Mouse (Mus musculus) hindbrain, embryonic 11.5 days (tissue): ENCODE data around the gene Tmsb10. TPM values are rescaled to one million over a fixed set of nuclear protein-coding genes. Genes with fewer than 3 reads are reported as not detected.

ENCODE experiments used
- ATAC-seq: fragments of 200-750 bp; cut with Nextera tagmentation; 2 replicates; pipeline ENCODE4 v1.8.0; 2017; ENCODE audit warnings: mild to moderate bottlenecking, moderate TSS enrichment, moderate library complexity; ENCODE audit not compliant: low FRiP score
- DNase-seq: peaks from one replicate; pipeline ENCODE4 v3.0.0-alpha.2; 2015; ENCODE audit warnings: low spot score
- H3K27ac ChIP-seq: fragments of 300-500 bp; sonication (generic); 2 replicates; pipeline ENCODE4 v1.5.1; 2014; ENCODE audit warnings: mild to moderate bottlenecking, low read depth, low read length
- H3K27me3 ChIP-seq: fragments of 300-500 bp; sonication (generic); 2 replicates; pipeline ENCODE4 v1.6.1; 2014; ENCODE audit warnings: mild to moderate bottlenecking, low read length, moderate library complexity, mixed read lengths; ENCODE audit not compliant: control insufficient read depth, insufficient read depth
- H3K36me3 ChIP-seq: fragments of 300-500 bp; sonication (generic); 2 replicates; pipeline ENCODE4 v1.6.1; 2014; ENCODE audit warnings: mild to moderate bottlenecking, low read length, moderate library complexity, mixed read lengths; ENCODE audit not compliant: control insufficient read depth, insufficient read depth
- H3K4me1 ChIP-seq: fragments of 300-500 bp; sonication (generic); replicated peaks from 2 replicates; pipeline ENCODE4 v1.6.1; 2014; ENCODE audit warnings: low read length, mixed read lengths; ENCODE audit not compliant: control insufficient read depth, insufficient read depth
- H3K4me2 ChIP-seq: fragments of 300-500 bp; sonication (generic); replicated peaks from 2 replicates; pipeline ENCODE4 v1.6.1; 2014; ENCODE audit warnings: mild to moderate bottlenecking, low read depth, low read length
- H3K4me3 ChIP-seq: fragments of 300-500 bp; sonication (generic); 2 replicates; pipeline ENCODE4 v1.5.1; 2014; ENCODE audit warnings: low read depth, low read length
- H3K9ac ChIP-seq: fragments of 300-500 bp; sonication (generic); 2 replicates; pipeline ENCODE4 v1.6.1; 2014; ENCODE audit warnings: low read depth, low read length
- H3K9me3 ChIP-seq: fragments of 300-500 bp; sonication (generic); 2 replicates; pipeline ENCODE4 v1.6.1; 2016; ENCODE audit warnings: low read length; ENCODE audit not compliant: control insufficient read depth
- WGBS: fragments of 180-500 bp; shearing (Covaris S2); extraction: QIAGEN DNeasy Blood & Tissue Kit; methylation state at CpG from one replicate; pipeline ENCODE4 v1.1.7; 2014; 5-methylcytosine and 5-hydroxymethylcytosine counted together
- polyA plus RNA-seq: library from polyadenylated mRNA; unstranded; fragments of >200 nt; fragmentation: Nextera tagmentation; extraction: Ambion mirVana; gene quantifications from 2 replicates; pipeline ENCODE4 v1.2.1, GENCODE M21; 2014

Gene Tmsb10
- polyA plus RNA-seq, 1 experiment from 2014 or later, result 4,064 TPM

DNA sequence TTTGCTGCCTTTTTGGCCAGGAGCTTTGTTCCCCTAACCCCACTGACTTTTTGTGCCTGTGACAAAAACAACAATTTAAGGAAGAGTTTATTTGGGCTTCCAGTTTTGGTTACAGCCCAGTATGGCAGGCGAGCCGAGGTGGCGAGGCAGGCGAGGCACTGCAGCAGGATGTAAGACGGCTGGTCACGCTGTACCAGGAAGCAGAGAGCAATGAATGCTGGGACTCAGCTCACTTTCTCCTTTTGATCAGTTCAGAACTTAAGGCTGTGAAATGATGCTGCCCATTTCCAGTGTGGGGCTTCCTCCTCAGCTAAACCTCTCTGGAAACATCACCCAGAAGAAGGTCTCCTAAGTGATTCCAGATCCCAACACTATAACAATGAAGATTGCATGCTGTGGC lies 23.3 kb upstream of the Tmsb10 start:
- Histone ChIP-seq H3K4me3 (no peak overlapping the region), H3K9me3 (no peaks in the 10 kb centered on the region), H3K4me1 (no peaks in the 10 kb centered on the region), H3K9ac (no peak overlapping the region), H3K27ac (no peak overlapping the region), H3K36me3 (no peaks in the 10 kb centered on the region), H3K27me3 (no peaks in the 10 kb centered on the region), H3K4me2 (no peak overlapping the region)
- DNase-seq (no peak), ATAC-seq (no peak)
- 70% methylated on average over 6 of the region's 6 CpGs for WGBS

DNA sequence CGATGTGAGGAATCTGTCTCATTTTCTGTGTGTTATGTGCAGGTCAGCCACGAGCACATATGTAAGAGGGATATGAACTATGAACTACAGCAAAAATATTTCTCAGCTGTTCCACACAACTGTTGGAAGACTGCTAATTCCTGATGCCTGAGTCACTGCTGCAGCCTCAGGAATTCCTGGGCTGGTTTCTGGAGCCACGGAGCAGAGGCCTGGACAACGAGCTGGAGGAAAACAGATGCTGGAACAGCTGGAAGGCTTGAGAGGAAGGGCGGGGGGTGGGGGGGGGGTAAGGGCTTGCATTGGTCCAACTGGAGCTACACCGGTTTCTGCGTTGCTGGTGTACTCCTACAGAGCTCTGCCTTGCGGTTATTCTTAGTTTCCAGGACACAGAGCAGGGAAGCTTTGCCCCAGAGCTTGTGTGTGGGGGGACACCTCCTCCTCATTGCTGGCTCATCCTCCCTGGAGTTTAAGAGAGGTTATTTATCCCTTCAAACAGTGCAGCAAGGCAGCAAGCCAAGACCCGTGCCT lies 22.6 kb upstream of the Tmsb10 start:
- Histone ChIP-seq H3K27ac (no peak overlapping the region), H3K9ac (no peak overlapping the region)
- no peak for DNase-seq

DNA sequence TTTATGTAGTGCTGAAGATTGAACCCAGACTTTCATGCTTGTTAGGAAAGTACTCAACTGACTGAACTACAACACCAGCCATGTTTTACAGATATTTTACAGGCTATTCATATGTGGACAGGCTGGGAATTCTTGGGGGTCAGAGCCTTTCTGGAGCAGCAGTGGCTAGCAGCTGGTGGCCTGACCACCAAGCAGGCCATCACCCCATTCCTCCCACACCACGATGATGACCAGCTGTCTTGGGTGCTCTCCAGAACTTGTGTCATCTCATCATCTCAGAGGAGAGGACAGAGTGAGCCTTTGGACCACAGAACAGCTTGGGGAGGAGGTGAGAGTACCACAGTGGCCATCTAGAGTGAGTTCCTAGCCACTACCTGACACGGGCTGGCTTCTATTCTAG lies 18.3 kb upstream of the Tmsb10 start:
- Histone ChIP-seq H3K9ac (no peak overlapping the region), H3K4me1 (no peaks in the 10 kb centered on the region), H3K4me2 (no peak overlapping the region), H3K9me3 (no peaks in the 10 kb centered on the region), H3K4me3 (no peak overlapping the region), H3K27ac (no peak overlapping the region), H3K27me3 (no peaks in the 10 kb centered on the region), H3K36me3 (no peaks in the 10 kb centered on the region)
- WGBS, result 89% methylated on average over 2 of the region's 2 CpGs
- no peak for ATAC-seq
- no peak for DNase-seq

More for the DNA sequence above, 22.6 kb upstream of the Tmsb10 start:
- H3K4me1 ChIP-seq, result no peaks in the 10 kb centered on the region
- no peaks in the 10 kb centered on the region for H3K36me3 ChIP-seq
- no peaks in the 10 kb centered on the region for H3K27me3 ChIP-seq
- H3K4me2 ChIP-seq, result no peak overlapping the region
- ATAC-seq, result no peak
- no peaks in the 10 kb centered on the region for H3K9me3 ChIP-seq
- no peak overlapping the region for H3K4me3 ChIP-seq
- WGBS, result 48% methylated on average over 9 of the region's 9 CpGs

DNA sequence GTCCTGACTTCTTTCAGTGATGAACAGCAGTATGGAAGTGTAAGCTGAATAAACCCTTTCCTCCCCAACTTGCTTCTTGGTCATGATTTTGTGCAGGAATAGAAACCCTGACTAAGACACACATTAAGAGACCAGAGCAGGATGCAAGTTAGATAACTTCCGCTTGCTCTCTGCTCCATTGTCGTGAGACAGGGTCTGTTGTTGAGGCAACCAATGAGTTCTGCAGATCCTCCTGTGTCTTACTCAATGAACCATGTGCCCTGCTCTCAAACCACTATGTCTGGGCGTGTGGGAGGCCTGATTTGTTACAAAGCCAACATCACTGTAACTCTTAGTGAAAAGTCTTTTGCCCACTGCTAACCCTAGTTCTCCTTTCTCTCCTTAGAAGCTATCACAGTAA lies 12.5 kb upstream of the Tmsb10 start:
- 73% methylated on average over 3 of the region's 3 CpGs for WGBS

DNA sequence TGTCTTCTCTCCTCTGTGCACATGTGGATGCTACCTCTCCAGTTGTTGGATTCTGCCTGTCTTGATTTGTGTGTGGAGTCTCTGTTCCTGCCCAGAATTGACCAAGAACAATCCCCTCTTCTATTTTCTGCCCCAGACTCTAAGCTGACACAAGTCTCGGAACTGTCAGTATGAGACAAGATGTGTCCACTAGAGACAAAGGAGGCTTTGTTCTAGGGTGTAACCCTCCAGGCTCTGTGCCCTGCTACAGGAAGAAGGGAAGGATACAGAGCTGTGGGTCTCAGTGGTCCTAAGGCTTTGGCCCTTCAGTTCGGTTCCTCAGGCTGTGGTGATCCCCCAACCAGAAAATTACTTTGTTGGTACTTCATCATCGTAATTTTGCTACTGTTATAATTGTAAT lies 11.2 kb upstream of the Tmsb10 start:
- no peaks in the 10 kb centered on the region for H3K36me3 ChIP-seq
- H3K4me1 ChIP-seq, result no peaks in the 10 kb centered on the region
- H3K27me3 ChIP-seq, result no peaks in the 10 kb centered on the region
- 54% methylated on average over 3 of the region's 3 CpGs for WGBS
- H3K4me2 ChIP-seq, result no peak overlapping the region
- no peak overlapping the region for H3K4me3 ChIP-seq
- no peaks in the 10 kb centered on the region for H3K9me3 ChIP-seq
- no peak overlapping the region for H3K27ac ChIP-seq
- H3K9ac ChIP-seq, result no peak overlapping the region
- DNase-seq (no peak), ATAC-seq (no peak)

More for the DNA sequence above, 12.5 kb upstream of the Tmsb10 start:
- H3K4me3 ChIP-seq, result no peak overlapping the region
- H3K36me3 ChIP-seq, result no peaks in the 10 kb centered on the region
- DNase-seq (no peak), ATAC-seq (no peak)
- no peak overlapping the region for H3K9ac ChIP-seq
- no peak overlapping the region for H3K4me2 ChIP-seq
- no peaks in the 10 kb centered on the region for H3K9me3 ChIP-seq
- no peaks in the 10 kb centered on the region for H3K4me1 ChIP-seq
- H3K27me3 ChIP-seq, result no peaks in the 10 kb centered on the region
- no peak overlapping the region for H3K27ac ChIP-seq

DNA sequence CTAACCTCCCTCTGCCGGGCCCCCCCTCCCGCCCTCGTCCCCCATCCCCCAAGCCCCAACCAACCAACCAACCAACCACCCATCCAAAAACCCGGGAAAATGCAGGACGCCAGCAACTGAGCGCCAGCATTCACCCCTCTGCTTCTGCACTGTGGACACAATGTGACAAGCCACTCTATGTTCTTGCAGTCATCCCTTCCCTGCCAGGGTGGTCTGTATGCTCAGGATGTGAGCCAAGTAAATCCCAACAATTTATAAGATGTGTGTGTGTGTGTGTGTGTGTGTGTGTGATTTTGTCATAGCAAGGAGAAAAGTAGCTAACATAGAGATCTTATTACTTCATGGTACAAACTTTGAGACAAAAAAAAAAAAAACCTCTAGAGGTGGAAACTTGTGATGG lies 6.7 kb upstream of the Tmsb10 start:
- no peak overlapping the region for H3K4me2 ChIP-seq
- H3K27me3 ChIP-seq, result no peaks in the 10 kb centered on the region
- H3K9ac ChIP-seq, result no peak overlapping the region
- ATAC-seq (no peak), DNase-seq (no peak)
- no peaks in the 10 kb centered on the region for H3K4me1 ChIP-seq
- 86% methylated on average over 6 of the region's 6 CpGs for WGBS
- no peak overlapping the region for H3K27ac ChIP-seq
- H3K36me3 ChIP-seq, result no peaks in the 10 kb centered on the region
- H3K9me3 ChIP-seq, result no peaks in the 10 kb centered on the region
- no peak overlapping the region for H3K4me3 ChIP-seq

DNA sequence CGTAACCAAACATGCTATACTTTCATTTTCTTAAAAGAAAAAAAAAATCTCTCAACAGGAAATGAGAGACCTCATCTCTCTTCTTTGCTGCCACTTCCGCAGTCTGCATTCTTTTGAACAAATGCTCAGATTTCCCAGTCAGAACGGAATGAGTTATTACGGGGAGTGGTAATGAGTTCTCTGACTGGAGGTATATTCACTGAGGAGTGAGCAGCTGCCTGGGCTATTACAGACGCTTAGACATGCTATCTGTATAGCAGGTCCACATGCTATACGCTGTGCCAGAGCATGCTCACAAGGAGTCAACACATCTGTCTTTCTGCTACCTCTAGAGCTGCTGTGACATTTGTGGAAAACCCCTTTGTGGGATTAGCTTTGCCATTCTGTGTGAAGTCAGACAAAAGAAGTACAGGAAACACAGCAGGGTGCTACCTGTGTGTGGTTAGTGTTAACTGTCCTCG lies 3.8 kb upstream of the Tmsb10 start:
- Histone ChIP-seq H3K27ac (no peak overlapping the region), H3K4me2 (no peak overlapping the region), H3K9ac (no peak overlapping the region), H3K36me3 (no peaks in the 10 kb centered on the region), H3K4me3 (no peak overlapping the region), H3K4me1 (no peaks in the 10 kb centered on the region), H3K9me3 (no peaks in the 10 kb centered on the region), H3K27me3 (no peaks in the 10 kb centered on the region)
- WGBS, result 64% methylated on average over 7 of the region's 7 CpGs
- DNase-seq, result no peak
- no peak for ATAC-seq

DNA sequence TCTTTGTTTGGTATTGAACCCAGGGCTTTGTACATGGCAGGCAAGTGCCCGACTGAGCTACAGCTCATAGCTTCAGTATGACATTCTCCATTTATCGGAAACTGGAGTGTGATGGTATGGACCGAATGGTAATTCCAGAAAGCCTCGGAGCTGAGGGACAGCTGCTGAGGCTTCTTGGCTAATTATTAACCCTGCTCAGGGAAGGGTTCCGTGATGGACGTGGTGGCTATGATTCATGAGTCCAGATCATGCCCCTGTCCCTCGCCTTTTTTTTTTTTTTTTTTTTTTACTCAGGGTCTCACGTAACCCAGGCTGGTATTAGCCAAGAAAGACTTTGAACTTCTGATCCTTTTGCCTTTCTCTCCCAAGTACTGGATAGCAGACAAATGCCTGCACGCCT lies 3.1 kb upstream of the Tmsb10 start:
- Histone ChIP-seq H3K4me2 (no peak overlapping the region), H3K36me3 (no peaks in the 10 kb centered on the region)
- WGBS, result 73% methylated on average over 9 of the region's 9 CpGs

DNA sequence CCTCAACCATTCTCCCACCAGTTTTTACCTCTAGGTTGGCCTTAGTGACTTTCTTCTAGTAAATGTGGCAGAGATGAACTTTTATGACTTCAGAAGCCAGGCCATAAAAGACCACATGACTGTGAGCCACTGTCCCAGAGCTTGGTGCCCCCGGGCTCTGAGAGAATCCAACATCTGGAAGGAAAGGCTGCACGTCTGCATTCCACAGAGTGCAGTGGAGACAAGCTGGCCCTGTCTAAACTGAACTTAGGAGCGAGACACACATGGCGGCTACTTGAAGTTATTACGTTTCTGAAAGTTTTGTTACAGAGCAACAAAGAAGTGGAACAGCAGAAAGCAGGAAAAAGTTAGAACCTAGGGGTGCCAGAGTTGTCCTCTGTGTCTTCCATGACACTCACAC lies 2.1 kb upstream of the Tmsb10 start:
- H3K4me1 ChIP-seq, result no peaks in the 10 kb centered on the region
- no peaks in the 10 kb centered on the region for H3K36me3 ChIP-seq
- no peaks in the 10 kb centered on the region for H3K9me3 ChIP-seq
- no peak overlapping the region for H3K9ac ChIP-seq
- no peak overlapping the region for H3K27ac ChIP-seq
- H3K4me2 ChIP-seq, result no peak overlapping the region
- ATAC-seq, result no peak
- no peaks in the 10 kb centered on the region for H3K27me3 ChIP-seq
- no peak overlapping the region for H3K4me3 ChIP-seq
- DNase-seq, result no peak
- 69% methylated on average over 5 of the region's 5 CpGs for WGBS

More for the DNA sequence above, 3.1 kb upstream of the Tmsb10 start:
- Histone ChIP-seq H3K4me1 (no peaks in the 10 kb centered on the region), H3K4me3 (no peak overlapping the region), H3K27me3 (no peaks in the 10 kb centered on the region), H3K27ac (no peak overlapping the region), H3K9me3 (no peaks in the 10 kb centered on the region), H3K9ac (no peak overlapping the region)
- no peak for ATAC-seq
- no peak for DNase-seq
